Mouse (Mus musculus) cerebellum, adult 8-10 months (tissue): ENCODE measurements around the gene Prg2.

Experiments
- DNase-seq: peaks from one replicate; pipeline ENCODE4 v3.0.0; 2022

The Prg2 gene

DNA sequence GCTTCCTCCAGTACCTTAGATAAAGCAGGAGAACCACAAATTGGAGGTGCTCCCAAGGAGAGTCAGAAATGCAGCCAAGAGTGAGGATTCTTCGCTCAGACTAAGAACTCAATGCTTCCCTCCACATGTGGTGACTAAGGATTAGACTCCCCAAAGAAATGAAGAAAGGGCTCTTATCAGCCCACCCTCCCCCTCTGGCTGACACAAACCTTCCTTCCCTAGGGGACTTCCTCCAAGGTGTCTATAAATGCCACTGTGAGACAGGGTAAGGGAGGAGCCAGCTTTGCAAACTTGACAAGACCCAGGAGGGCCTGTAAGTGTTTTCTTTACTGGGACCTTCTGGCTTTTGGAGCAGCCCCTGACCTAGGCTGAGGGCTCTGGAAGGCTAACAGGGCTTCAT is at the start of gene Prg2:
Gene Prg2 (plus strand): TSS at position 274 of the 400 bp plus-strand sequence.
- no peak for DNase-seq

DNA sequence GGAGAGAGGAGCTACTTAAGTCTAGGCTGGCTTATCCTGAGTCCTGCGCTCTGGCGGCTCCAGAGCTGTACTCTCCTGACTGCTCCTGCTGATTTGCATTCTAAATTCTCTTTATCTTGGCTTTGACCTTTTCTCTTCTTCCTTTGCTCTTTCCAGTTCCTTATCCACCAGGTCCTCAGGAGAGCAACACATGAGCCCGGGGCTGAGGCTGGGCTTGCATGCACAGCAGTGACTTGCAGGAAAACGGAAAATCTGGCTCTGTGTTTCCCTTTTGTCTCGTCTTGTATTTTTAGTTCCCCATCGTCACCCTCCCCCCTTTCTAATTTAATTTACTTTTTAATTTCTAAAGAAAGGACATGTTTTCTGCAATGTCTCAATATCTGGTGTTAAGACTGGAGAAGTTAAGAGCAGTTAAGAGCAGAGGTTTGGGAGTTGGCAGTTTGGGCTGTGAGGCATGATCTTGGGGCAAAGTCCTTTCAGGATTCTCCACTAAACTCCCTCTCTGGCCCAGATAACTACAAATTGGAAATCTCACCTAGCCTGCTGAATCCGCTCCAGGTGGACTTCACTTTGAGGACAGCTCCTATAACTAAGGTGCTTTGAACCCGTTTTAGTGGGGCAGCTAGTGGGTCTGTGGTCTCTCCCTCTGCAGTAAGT is 46.1 kb upstream of the Prg2 start:
- no peak for DNase-seq

DNA sequence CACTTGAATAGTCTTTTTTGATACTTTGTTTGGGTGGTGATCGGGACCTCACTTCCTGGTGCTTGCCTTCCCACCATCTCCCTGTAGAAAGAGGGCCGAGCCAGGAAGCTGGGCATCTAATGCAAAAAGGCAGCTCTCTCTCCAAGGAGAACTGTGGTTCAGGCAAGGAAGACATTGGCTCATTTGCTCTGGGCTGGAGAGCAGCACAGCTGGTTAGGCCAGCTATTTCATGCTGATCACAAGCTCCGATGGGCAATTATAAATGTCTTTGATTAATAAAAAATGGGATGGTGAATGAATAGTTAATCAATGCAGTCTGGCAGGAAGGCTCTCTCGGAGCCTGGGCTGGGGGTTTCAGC is 45.6 kb upstream of the Prg2 start:
- DNase-seq: no peak

DNA sequence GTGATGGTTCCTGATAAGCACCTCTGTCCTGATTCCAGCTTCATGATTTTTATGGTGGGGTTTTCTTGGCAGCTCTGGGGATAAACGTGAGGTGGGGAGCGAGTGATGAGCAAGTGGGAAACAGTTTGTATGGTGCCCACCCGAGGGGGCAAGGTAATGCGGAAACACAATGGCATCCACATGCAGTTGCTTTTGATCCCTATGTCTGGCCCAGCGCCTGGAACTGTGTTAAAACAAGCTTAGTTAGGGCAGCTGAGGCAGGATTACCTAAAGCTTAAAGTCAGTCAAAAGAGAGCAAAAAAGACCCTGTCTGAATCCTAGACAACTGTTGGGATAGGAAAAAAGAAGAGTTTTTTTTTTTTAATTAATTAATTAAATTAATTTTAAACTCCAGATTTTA is 45.2 kb upstream of the Prg2 start:
- DNase-seq: no peak

DNA sequence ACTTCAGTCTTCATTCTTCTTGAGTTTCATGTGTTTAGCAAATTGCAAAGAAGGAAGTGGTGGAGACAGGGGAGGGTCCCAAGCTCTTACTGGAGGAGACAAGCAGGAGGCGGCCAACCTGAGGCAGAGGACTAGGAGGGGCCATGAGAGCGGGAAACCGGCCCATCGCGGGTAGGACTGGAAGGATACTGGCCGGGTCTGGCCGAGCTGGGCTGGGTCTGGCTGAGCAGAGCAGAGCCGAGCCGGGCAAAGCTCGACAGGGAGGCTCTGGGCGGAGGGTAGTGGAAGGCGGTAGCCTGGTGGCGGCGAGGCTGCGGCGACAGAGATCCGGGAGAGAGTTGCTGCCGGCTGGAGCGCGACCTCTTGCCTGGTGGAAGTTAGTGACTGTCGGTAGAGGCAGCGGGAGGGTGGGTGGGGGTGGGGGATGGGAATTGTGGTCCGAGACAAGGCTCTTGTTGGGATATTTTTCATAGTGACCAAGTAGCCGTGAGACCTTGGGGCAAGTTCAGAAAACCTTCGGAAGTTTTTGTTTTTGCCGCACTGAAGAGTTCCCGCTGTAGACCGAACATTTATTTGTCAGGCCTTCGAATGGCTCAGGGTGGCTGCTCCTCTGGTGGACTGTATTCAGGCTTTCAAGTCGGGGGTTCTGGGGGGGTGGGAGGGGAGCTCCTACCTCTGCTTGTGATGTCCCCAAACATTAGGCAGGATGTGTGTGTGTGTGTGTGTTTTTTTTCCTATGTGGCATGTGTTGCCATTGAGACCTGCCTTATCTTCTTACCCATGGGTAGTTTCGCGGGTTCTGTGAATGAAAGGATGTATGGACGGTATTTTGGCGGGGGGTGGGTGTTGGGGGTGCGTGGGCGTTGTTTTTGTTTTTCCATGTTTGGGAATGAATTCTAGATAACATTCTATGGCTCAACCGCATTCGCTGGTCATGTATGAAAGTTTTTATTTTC is 43.5 kb upstream of the Prg2 start, which contains the start of gene Slc43a3:
Gene Slc43a3 (plus strand): TSS at position 106 of the 956 bp plus-strand sequence.
- no peak for DNase-seq

DNA sequence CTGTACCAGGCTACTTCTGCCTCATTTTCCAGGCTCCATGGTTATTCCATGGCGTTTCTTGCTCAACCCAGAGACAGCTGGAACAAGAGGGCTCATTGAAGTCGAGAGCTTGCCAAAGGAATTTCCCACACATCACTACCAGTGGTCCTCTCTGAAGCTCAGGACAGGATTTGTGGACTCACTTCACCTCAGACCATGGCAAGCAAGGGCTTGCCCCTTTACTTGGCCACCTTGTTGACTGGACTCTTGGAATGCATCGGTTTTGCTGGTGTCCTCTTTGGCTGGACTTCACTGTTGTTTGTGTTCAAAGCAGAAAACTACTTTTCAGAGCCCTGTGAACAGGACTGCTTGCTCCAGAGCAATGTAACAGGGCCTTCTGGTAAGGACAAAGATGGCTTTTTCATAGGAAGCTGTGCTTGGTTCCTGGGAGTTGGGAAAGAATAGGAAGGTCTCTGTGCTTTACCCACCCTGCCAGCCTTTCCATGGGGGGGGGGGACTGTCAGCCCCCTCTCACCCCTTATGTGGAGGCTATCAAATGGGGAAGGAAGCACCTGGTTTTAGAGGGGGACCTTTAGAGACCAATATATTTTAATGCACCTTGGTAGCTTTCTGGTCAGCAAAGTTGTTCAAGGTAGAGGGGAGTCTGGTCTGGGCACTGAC is 42.6 kb upstream of the Prg2 start:
- DNase-seq: no peak

DNA sequence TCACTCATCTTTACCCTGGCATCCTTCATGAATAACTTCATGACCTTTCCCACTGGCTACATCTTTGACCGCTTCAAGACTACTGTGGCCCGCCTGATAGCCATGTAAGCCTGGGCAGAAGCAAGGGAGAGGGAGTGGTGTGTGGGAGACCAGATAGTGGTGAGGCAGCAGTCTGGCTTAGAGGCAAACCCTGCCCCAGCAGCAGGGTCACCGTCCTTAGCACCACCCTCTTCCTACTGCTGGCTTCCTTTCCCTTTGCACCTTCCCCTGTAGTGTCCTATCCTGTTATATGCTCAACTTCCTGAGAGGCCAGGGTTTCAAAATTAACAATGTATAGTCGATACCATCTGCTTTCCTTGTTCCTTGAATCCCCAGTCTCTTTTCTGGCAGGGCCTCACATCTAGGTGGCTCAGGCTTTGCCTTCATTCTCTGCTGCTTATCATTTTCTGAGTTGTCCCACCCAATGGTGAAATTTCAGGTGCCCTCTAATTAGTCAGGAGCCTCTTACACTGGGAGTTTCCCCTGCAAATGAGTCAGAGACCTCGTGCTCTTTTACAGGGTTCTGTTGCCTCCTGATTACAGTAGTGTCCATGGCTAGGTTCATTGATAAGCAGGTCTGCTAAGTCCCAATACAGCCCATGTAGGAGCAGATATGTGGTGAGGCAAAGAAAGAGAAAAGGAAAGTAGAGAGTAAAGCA is 41.9 kb upstream of the Prg2 start:
- no peak for DNase-seq

DNA sequence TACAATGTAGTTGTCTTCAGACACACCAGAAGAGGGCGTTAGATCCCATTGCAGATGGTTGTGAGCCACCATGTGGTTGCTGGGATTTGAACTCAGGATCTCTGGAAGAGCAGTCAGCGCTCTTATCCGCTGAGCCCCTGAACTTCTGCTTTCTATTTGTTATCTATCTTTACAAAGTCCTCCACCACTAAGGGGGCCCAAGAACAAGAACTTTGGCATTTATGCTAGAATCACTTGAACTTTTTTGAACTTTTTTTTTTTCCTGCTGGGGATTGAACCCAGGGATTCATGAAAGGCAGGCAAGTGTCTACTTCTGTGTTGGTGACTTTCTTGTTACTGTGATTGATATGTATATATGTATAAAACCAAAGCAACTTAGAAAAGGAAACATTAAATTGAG is 41.0 kb upstream of the Prg2 start:
- no peak for DNase-seq

DNA sequence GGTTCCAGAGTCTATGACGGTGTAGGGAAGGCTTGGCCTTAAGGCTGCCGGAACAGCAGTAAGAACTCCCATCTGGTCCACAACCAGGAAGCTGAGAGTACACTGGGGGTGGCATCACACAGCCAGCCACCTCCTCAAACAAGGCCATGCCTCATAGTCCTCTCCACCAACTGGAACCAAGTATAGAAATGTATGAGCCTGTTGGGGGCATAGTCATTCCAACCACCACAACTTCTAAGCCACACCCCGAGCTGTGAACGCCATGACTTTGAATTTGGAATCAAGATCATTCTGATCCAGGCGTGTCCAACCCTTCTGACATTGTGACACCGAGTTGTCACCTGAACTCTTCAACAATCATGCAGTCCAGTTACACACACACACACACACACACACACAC is 40.5 kb upstream of the Prg2 start:
- no peak for DNase-seq

DNA sequence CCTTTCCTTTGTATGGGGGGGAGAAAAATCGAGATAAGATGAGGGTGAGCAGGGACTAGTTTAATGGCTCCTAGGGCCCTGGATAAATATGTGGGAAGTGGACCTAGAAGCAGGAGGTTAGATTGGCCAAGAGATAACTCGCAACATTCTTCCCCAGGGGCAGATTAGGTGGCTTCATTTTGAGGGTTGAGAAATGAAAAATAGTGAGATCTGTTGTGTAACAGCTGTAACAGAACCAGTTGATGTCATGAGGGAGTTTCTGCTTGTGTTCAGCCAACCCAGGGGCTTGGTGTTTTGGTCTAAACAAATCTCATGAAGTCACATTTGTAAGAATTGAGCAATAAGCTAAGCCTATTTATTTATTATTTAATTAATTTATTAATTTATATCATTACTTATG is 38.9 kb upstream of the Prg2 start:
- no peak for DNase-seq

DNA sequence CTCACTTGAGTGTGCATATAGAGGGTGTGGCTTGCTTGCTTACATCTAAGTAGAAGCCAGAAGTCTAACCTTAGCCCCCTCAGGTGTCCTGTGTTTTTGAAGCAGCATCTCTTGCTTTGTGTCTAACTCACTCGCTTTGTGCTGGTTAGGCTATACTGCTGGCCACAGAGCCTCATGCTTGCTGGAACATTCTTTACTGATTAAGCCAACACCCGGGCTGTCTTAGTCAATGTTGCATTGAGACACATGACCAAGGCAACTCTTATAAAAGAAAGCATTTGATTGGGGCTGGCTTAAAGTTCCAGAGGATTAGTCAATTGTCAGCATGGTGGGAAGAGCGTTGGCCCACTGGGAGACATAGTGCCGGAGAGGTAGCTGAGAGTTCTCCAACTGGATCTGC is 38.5 kb upstream of the Prg2 start:
- no peak for DNase-seq

DNA sequence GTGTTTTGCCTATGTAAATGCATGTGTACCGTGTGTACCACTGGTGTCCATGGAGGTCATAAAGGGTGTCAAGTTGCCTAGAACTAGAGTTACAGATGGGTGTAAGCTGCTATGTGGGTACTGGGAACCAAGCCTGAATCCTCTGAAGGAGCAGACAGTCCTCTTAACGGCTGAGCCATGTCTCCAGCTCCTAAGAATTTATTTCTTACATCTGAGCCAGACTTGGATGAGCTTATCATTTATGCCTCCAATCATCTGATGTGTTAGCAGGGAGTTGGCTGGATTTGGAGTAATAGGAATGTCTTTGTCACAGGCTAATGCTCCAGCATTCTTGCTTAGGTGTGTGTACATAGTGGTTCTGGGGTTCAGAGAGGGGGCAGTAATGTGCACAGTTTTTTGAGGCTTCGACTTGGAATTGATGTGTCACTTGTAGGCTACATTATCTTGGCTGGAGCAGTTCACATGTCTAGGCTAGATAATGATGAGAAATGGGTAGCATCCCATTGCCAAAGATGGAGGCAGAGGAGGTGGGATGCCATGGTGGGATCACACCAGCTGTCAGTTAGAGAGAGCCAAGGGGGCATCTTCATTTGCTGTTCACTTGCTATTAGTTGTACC is 33.0 kb upstream of the Prg2 start:
- DNase-seq: no peak

DNA sequence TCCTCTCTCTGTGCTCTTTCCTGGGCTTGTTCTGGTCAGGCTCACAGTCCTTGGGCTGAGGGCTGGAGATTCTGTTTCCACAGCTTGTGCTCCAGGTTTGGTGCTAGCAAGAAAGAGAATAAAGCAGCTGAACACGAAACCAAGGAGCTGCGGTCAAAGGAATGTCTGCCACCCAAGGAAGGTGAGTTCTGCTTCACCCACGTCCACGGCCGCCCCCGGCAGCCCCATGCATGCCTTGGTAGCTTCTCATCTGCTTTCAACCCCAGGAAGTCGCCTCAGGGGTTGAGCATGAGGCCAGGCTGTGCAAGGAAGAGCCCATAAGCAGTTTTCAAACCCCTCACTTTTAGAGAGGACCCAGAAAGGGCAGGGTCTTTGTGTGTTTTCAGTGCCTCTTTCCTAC is 32.0 kb upstream of the Prg2 start:
- no peak for DNase-seq

DNA sequence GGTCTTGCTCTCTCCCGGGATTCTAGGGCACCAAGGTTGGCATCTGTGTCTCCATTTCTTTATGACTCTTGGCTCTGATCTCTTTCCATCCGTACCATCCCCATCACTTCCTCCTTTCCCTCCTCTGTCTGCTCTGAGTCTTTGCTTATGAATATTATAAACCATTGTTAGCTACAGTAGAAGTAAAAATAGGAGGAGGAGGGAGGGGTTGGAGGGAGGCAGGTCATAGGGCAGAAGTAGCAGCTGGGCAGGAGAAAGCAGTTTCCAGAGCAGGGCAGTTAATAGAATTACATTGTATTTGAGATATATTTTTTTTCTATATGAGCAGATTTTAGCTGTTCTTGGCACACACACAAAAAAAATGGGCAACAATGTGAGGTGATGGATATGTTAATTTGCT is 31.5 kb upstream of the Prg2 start:
- no peak for DNase-seq

DNA sequence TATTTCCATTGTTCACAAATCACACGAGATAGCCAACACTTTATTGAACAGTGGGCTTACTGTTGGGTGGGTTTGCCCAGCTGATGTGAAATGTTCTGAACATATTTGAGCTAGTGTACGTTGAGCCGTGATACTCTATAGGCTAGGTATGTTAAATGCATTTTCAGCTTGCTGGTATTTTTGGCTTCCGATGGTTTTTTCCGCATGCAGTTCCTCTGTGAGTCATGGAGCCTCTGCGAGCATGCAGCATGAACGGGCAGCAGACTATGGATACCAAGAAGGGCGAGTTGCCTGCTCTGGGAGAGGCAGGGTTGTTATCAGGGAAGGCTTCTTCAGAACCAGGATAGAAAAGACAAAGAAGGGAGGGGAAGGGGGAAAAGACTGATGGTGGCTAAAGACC is 29.2 kb upstream of the Prg2 start:
- no peak for DNase-seq

DNA sequence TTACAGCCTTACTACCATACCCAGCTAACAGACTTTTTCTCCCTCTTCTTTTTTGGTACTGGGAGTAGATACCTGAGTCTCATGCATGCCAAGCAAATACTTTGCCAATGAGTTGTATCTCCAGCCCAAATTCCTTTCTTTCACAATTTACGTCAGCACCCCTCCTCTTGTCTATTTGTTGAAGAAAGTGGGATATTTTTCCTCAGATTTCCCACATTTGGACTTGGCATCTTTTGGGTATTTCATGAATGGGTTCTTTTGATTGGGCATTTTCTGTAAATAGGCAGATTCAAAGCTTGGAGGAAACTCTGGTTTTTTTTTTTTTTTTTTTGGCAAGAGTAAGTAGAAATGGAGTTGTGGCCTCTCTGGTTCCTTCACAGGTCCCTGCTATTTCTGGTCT is 28.0 kb upstream of the Prg2 start:
- no peak for DNase-seq

DNA sequence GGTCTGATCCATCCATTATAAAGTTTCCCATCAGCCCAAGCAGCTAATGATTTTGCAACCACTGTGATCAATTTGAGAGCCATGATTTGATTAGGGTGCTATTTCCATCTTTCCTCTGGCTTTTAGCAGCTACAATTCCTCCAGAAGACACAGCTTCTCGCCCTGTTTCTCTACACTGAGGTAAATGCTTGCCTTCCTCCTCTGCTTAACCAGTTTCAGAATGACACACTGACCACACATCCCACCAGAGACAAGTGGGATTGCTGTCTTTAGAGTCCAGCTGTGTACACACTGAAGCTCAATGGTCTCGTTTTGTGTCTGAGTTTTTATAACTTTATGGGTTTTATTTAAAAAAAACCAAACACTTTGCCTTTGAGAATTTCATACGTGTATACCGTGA is 27.6 kb upstream of the Prg2 start:
- DNase-seq: no peak

DNA sequence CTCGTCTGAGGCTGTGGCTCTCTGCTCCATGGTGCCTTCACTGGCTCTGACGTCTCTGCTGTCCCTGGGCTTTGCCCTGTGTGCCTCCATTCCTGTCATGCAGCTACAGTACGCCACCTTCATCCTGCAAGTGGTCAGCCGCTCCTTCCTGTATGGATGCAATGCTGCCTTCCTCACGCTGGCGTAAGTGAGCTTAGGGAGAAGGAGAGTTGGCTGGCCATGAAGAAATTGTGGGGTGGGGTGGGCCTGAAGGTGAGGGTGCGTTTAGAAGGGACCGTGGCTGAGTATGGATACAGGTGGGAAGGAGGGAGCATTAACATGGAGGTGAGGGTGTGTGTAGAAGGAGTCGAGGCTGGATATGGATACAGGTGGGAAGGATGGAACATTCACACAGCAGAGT is 24.8 kb upstream of the Prg2 start:
- DNase-seq: no peak

DNA sequence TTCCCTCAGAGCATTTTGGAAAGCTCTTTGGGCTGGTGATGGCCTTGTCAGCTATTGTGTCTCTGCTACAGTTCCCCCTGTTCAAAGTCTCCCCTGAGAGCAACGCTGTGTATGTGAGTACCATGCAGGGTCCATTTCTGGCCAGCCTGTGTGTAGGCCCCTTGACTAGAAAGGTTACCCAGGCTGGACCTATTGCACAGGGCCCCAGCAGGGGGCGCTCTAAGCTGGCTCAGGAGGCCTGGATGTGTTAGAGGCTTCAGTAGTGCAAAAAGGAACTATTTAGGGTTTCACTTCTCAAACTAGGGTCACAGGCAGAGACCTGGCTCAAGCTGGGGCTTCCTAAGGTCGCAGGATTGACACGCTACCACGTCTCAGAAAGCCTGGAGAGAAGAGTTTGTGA is 24.0 kb upstream of the Prg2 start:
- DNase-seq: peak; percentile 7

DNA sequence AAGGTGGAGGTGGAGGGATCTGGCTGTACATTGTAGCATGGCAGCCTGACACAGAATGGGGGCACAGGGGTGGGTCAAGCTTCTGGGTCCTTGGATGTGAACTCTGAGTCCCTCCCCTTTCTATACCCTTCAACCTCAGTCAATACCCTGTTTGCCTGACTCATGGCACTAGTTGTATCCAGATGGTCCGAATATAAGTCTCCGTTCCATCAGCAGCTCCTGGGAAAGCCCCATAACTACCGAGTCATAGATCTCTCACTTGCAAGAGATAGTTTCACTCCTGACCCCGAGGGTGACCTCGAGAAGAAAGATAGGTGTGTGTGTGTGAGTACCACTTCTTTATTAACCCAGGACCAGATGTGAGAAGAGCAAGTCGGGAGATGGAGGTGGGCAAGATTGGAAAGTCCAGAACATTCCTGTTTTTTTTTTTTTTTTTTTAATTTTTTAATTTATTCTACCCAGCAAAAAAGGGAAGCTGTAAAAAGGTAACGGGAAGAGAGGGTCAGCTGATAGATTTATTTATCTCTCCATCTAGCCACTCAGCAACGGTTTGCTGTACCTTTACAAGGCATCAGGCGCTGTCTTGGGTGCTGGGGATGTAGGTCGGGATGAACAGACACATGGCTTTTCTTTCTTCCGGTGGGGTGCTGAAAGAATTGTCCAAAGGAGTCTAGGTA is 21.5 kb upstream of the Prg2 start:
- DNase-seq: no peak

DNA sequence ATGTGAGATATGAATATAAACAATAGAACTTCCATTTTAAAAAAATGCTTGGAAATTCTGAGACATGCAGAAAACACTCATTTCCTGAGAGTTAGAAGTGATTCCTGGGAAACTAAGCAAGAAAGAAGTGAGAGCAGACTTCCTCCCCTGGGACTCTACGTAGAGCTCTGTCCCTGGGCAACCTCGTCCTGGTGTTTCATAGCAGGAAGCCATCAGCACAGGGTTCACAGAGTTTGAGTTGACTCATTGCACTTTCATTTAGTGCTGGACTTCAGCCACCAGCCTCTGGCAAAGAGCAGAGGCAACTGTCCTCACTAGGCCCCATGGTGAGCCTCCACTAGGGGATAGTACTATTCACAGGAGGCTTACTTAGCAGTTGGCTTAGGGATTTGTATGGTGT is 19.0 kb upstream of the Prg2 start:
- DNase-seq: no peak

DNA sequence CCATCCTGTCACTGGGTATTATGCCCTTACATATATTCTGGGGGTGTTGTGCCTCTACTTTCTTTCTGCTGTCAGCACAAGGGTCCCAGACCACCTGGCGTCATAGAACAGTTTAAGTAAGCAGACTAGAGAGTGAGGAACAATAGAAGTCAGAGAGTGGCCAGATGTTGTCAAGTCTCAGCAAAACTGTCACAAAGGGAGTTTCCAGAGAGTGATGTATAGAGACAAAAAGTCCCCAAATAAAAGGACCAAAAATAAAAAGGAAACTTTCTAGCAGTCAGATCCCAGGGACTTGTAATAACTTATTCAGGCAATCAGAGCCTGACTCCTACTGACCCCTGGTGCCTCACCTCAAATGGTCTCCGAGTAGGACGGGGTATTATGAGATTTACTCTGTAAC is 18.4 kb upstream of the Prg2 start:
- no peak for DNase-seq
